Mouse (Mus musculus) left cerebral cortex, adult 18-20 months (tissue): ENCODE results near the gene Syt17. TPM values are rescaled to one million over a fixed set of nuclear protein-coding genes. Genes with fewer than 3 reads are reported as not detected.

ENCODE experiments used
- total RNA-seq, 2 experiments: library from RNA; stranded (reverse); gene quantifications; 2 replicates each; pipeline ENCODE4 v1.2.3; 2021

Gene Syt17
- total RNA-seq, 2 experiments from 2014 or later, result 57.4 to 57.5 TPM

Other genes starting within 250 kb of the Syt17 start
- gene Smg1, start 204.6 kb downstream of the Syt17 start, total RNA-seq, result 10 to 100 TPM; 71.1 TPM
- 1 to 10 TPM; 3.5 TPM for gene Itpripl2, start 43.8 kb upstream of the Syt17 start, total RNA-seq
- 10 to 100 TPM; 31.4 to 41.4 TPM for gene Coq7, start 85.1 kb upstream of the Syt17 start, total RNA-seq
- 10 to 100 TPM; 12.1 to 12.7 TPM for gene Tmc7, start 136.5 kb upstream of the Syt17 start, total RNA-seq
- under 1 TPM; 0.28 to 0.30 TPM for gene Tmc5, start 149.1 kb upstream of the Syt17 start, total RNA-seq